11 mouse cellular contexts compared by ENCODE assay signal in genomic region chr9:114046028-114046427, GRCm38 (mm10). TPM values are rescaled to one million over a fixed set of nuclear protein-coding genes. Genes with fewer than 3 reads are reported as not detected.
DNase-seq lines count a peak whose midpoint lies in the region; ATAC-seq and TF ChIP-seq lines count a peak whose summit lies in the region.
"Had no signal": no experiment of that assay in that cellular context is flagged by ENCODE, and none has a peak within 500 bp of the region (broad histone marks: within the 10 kb centered on the region; RNA-seq: fewer than 3 reads in every experiment).

Gene Fbxl2 (minus strand): TSS chr9:114046191.

- no peaks in the 10 kb centered on the region for H3K36me3 ChIP-seq in hindbrain, embryonic 16.5 days (ENCODE audit: control insufficient read depth, insufficient read depth, low read length)
- H3K36me3 ChIP-seq in myocyte (ENCODE audit: control insufficient read depth, insufficient read depth) = no peaks in the 10 kb centered on the region

- 80% methylated on average over 10 of the region's 10 CpGs for WGBS in hindbrain, embryonic 16.5 days

- DNase-seq in layer of hippocampus, adult 18-20 months (ENCODE audit: low spot score in 2 of 2) = no peak
- no peak for DNase-seq in layer of hippocampus, adult 9-10 months (ENCODE audit: low spot score)
- peak; percentile 86 for DNase-seq in ZHBTc4 (ENCODE audit: low read depth, low spot score)
- no peak for DNase-seq in adrenal gland, postnatal 25 days
- DNase-seq in cerebellum, postnatal 14 days = no peak
- DNase-seq: cerebellum, adult 11-12 months had no signal

- ATAC-seq in hindbrain, embryonic 16.5 days = no peak
- ATAC-seq in granulocyte monocyte progenitor cell, adult 5-6 weeks (replicated peaks; ENCODE audit: poor library complexity, severe bottlenecking) = no peak
- ATAC-seq: inflammation-experienced regulatory T-cells, adult 6 months had no signal

- TF ChIP-seq POLR2A in myocyte (IDR thresholded peaks at IDR 0.05; ENCODE audit: insufficient read length, low read depth) = no peak

- H3K27me3 ChIP-seq in hindbrain, embryonic 16.5 days (replicated peaks; ENCODE audit: control insufficient read depth, insufficient read depth, low read length) = no peaks in the 10 kb centered on the region
- no peaks in the 10 kb centered on the region for H3K27me3 ChIP-seq in myocyte (ENCODE audit: control insufficient read depth, insufficient read depth, insufficient read length)

- no peaks in the 10 kb centered on the region for H3K79me2 ChIP-seq in myocyte (ENCODE audit: control insufficient read depth, insufficient read depth)

- H3K4me3 ChIP-seq in hindbrain, embryonic 16.5 days (ENCODE audit: low read length) = no peak within 1 kb of the TSS
- no peak within 1 kb of the TSS for H3K4me3 ChIP-seq in myocyte

- no peaks in the 10 kb centered on the region for H3K4me1 ChIP-seq in hindbrain, embryonic 16.5 days (ENCODE audit: control insufficient read depth, insufficient read depth, low read depth, low read length)

- no peak within 1 kb of the TSS for H3K4me2 ChIP-seq in hindbrain, embryonic 16.5 days (ENCODE audit: low read length)
- H3K4me2 ChIP-seq in myocyte (ENCODE audit: low read depth) = no peak within 1 kb of the TSS

- no peak within 1 kb of the TSS for H3ac ChIP-seq in myocyte (ENCODE audit: control insufficient read depth, insufficient read length)

- H3K9me3 ChIP-seq in hindbrain, embryonic 16.5 days (ENCODE audit: control insufficient read depth, low read length) = 0 out of 2 replicates have a peak, but pooled peaks cover 3% of the 10 kb centered on the region

- H3K9ac ChIP-seq in hindbrain, embryonic 16.5 days (ENCODE audit: low read depth, low read length) = no peak within 1 kb of the TSS

- H3K27ac ChIP-seq in hindbrain, embryonic 16.5 days (ENCODE audit: low read depth, low read length) = no peak within 1 kb of the TSS
- H3K27ac ChIP-seq: macrophage had no signal

TF ChIP-seq in myocyte, 11 proteins besides CTCF, POLR2A, EP300 and RAD21:
- TF ChIP-seq CEBPB (IDR thresholded peaks at IDR 0.05; ENCODE audit: insufficient read depth, poor library complexity, severe bottlenecking) (no peak), TCF12 (IDR thresholded peaks at IDR 0.05; ENCODE audit: insufficient read depth, poor library complexity, severe bottlenecking) (no peak)

RNA-seq across cellular contexts. Expression of gene Fbxl2, which starts in this region (rescaled TPM):
- 10 to 100 TPM; 32.5 to 33.1 TPM for total RNA-seq in layer of hippocampus, adult 18-20 months (2021)
- polyA plus RNA-seq in hindbrain, embryonic 16.5 days (2015; fragmentation: Nextera tagmentation; extraction: Ambion mirVana) = 29.3 and 31.9 TPM in 2 replicates
- 21.8 TPM for polyA plus RNA-seq in myocyte (2012; fragmentation: generic; extraction: Trizol)
- total RNA-seq in granulocyte monocyte progenitor cell, adult 5-6 weeks (2014; fragmentation: Nextera tagmentation) = 0.75 and 6.0 TPM in 2 replicates
- total RNA-seq in granulocyte monocyte progenitor cell, adult 5-6 weeks (2017) = 0.39 and 0.98 TPM in 2 replicates
- total RNA-seq in adrenal gland, postnatal 25 days (2021) = 1.1 and 2.7 TPM in 2 replicates
